11 mouse cellular contexts compared by ENCODE assay signal in the genomic region with DNA sequence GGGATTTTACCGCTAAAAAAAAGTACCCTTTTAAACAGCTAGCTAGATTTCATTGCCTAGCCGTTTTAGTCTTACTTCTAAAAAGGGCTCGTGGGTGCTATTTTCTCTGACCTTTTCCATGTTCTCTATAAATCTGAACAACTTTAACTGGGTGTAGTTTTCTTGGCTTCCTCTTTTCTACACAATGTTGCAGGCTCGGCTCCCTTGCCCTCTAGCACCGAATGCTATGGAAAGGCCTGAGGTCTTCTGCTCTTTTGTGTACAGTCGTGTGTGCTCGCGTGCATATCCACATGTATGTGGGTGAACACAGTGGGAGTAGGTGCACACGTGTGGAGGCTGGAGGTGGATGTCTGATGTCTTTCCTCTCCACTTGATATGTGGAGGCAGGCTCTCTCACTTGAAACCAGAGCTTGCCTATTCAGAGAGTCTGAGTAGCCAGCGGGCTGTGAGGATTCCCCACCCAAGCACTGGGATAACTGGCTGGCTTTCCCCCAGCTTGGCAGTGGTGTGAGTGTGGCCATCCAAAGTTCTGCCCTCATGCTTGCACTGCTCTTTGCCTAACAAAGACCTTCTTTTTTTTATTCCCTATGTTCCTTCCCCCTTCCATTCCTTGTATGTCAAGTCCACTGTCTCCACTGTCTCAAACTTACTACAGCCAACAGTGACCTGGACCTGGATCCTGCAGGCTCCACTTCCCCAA. TPM values are rescaled to one million over a fixed set of nuclear protein-coding genes. Genes with fewer than 3 reads are reported as not detected.
DNase-seq lines count a peak whose midpoint lies in the region; ATAC-seq and TF ChIP-seq lines count a peak whose summit lies in the region.
"Had no signal": no experiment of that assay in that cellular context is flagged by ENCODE, and none has a peak within 500 bp of the region (broad histone marks: within the 10 kb centered on the region; RNA-seq: fewer than 3 reads in every experiment).

No protein-coding gene starts in this region.

- no peak overlapping the region for H3K27ac ChIP-seq in left cerebral cortex, adult 2 months
- H3K27ac ChIP-seq in bone marrow macrophage, adult 2 months (ENCODE audit: insufficient read depth, low read depth, low read length): peak overlapping the region; percentile 62
- H3K27ac ChIP-seq: forebrain, embryonic 13.5 days; midbrain, embryonic 13.5 days had no signal

- peak; percentile 59 for DNase-seq in cerebellum, postnatal 14 days
- peak; percentile 70 for DNase-seq in left cerebral cortex, postnatal 4 days
- no peak for DNase-seq in left cerebral cortex, adult 2 months (ENCODE audit: extremely low spot score in 1 of 2, low spot score in 2 of 2)
- DNase-seq in heart, postnatal 14 days: peak; percentile 57 to 64
- DNase-seq in B cell, adult 2 months: no peak
- DNase-seq in retina, postnatal 1 day: no peak
- DNase-seq: embryo, embryonic 11 days had no signal

- no peak for ATAC-seq in cerebellum, adult (ENCODE audit: insufficient number of reproducible peaks, low FRiP score, low TSS enrichment)
- ATAC-seq: forebrain, embryonic 13.5 days; midbrain, embryonic 13.5 days had no signal

- H3K4me3 ChIP-seq in left cerebral cortex, adult 2 months: no peak overlapping the region
- H3K4me3 ChIP-seq in bone marrow macrophage, adult 2 months (ENCODE audit: insufficient read depth, low read length): no peak overlapping the region
- H3K4me3 ChIP-seq: forebrain, embryonic 13.5 days; midbrain, embryonic 13.5 days had no signal

- H3K4me1 ChIP-seq in bone marrow macrophage, adult 2 months (ENCODE audit: control insufficient read depth, insufficient read depth, low read length): peaks cover 34% of the 10 kb centered on the region
- H3K4me1 ChIP-seq: midbrain, embryonic 13.5 days had no signal

- no peak for TF ChIP-seq CTCF in left cerebral cortex, adult 2 months (IDR thresholded peaks at IDR 0.05)
- TF ChIP-seq CTCF in bone marrow macrophage, adult 2 months (IDR thresholded peaks at IDR 0.05; ENCODE audit: low read depth, low read length): no peak

- no peak for TF ChIP-seq POLR2A in bone marrow macrophage, adult 2 months (IDR thresholded peaks at IDR 0.05; ENCODE audit: borderline replicate concordance, low read depth, low read length)

- intact Hi-C loops in left cerebral cortex, postnatal 4 days (cut with DNase I): no loop called here
- intact Hi-C loops in left cerebral cortex, adult 2 months (cut with DNase I): no loop called here
- intact Hi-C loops in heart, postnatal 14 days (cut with DNase I): no loop called here

RNA-seq across cellular contexts. Expression of a gene that starts 34.7 kb away (rescaled TPM):
- 10 to 100 TPM; 41.5 to 44.8 TPM for total RNA-seq in left cerebral cortex, postnatal 4 days (2021)
- total RNA-seq in left cerebral cortex, adult 2 months (2021): 10 to 100 TPM; 38.0 to 40.7 TPM
- 70.6 and 73.7 TPM in 2 replicates for polyA plus RNA-seq in bone marrow macrophage, adult 2 months (2012; ENCODE audit: insufficient read depth, insufficient read length, missing spikeins)
- 100 to 1,000 TPM; 115 to 127 TPM for total RNA-seq in heart, postnatal 14 days (2021)

RNA-seq across cellular contexts. Expression of a gene that starts 52.2 kb away (rescaled TPM):
- 1 to 10 TPM; 5.2 to 7.5 TPM for total RNA-seq in left cerebral cortex, postnatal 4 days (2021)
- 1 to 10 TPM; 5.3 to 6.8 TPM for total RNA-seq in left cerebral cortex, adult 2 months (2021)
- polyA plus RNA-seq in bone marrow macrophage, adult 2 months (2012; ENCODE audit: insufficient read depth, insufficient read length, missing spikeins): 238 TPM in 2 replicates
- total RNA-seq in heart, postnatal 14 days (2021): 10 to 100 TPM; 16.7 to 18.2 TPM

Comparison
In these comparisons a context has a peak if more than half of its experiments do, and no peak if none do; other contexts are left out.
1. DNase-seq: peak in cerebellum, postnatal 14 days (2 of 2), left cerebral cortex, postnatal 4 days (single experiment) and heart, postnatal 14 days (2 of 2); none in left cerebral cortex, adult 2 months (0 of 2), B cell, adult 2 months (0 of 2) and retina, postnatal 1 day (single experiment).